Mouse (Mus musculus) heart, postnatal 25 days (tissue): ENCODE measurements at regions not wholly inside any gene's neighbourhood (a gene's known extent, or its start where the extent isn't known, plus 50 kb on each side); places are given as distances from the start of the nearest gene placed in this dataset.

ENCODE experiments used
- DNase-seq: peaks from one replicate; pipeline ENCODE4 v3.0.0; 2022; ENCODE audit warnings: low spot score
- intact Hi-C: fragments of 180-260 bp; cut with DNase I; formaldehyde crosslinking; loops from one replicate; pipeline ENCODE4 v1.15.1; 2025

- intact Hi-C loops: no loop called here
- DNase-seq: no peak
Measured at GRCm38 (mm10) chr19:36681056-36681455, 55.4 kb downstream of the Ppp1r3c start.

- intact Hi-C loops: no loop called here
- no peak for DNase-seq
Measured at GRCm38 (mm10) chr19:36680322-36680721, 56.1 kb downstream of the Ppp1r3c start.

- no peak for DNase-seq
- intact Hi-C loops: loop anchor here (5.0 kb wide), 1 partner anchor 58 kb away; the partner anchor contains the start of gene Ppp1r3c
Measured at GRCm38 (mm10) chr19:36679028-36679820, 57.2 kb downstream of the Ppp1r3c start.

- no peak for DNase-seq
- intact Hi-C loops: loop anchor here (5.0 kb wide), 1 partner anchor 59 kb away; the partner anchor contains the start of gene Ppp1r3c
Measured at GRCm38 (mm10) chr19:36678382-36679027, 57.9 kb downstream of the Ppp1r3c start.

- no peak for DNase-seq
- intact Hi-C loops: loop anchor here (5.0 kb wide), 1 partner anchor 60 kb away; the partner anchor contains the start of gene Ppp1r3c
Measured at GRCm38 (mm10) chr19:36677101-36678081, 59.1 kb downstream of the Ppp1r3c start.

- intact Hi-C loops: loop anchor here (5.0 kb wide), 1 partner anchor 62 kb away; the partner anchor contains the start of gene Ppp1r3c
- DNase-seq: no peak
Measured at GRCm38 (mm10) chr19:36674946-36675345, 61.5 kb downstream of the Ppp1r3c start.

GRCm38 (mm10) chr19:36670813-36671212 lies 65.6 kb downstream of the Ppp1r3c start:
- intact Hi-C loops: no loop called here
- no peak for DNase-seq
